Mouse (Mus musculus) adrenal gland, postnatal 14 days (tissue): ENCODE results near the gene St8sia1. TPM values are rescaled to one million over a fixed set of nuclear protein-coding genes. Genes with fewer than 3 reads are reported as not detected.
A peak's percentile ranks its signal among the peaks of the same experiment; 100 is the strongest.

Experiments used
- DNase-seq: peaks from one replicate; pipeline ENCODE4 v3.0.0; 2021; ENCODE audit warnings: mixed read lengths
- total RNA-seq: library from RNA; stranded (reverse); gene quantifications from 2 replicates; pipeline ENCODE4 v1.2.3, GENCODE M21; 2021

The St8sia1 gene
- total RNA-seq, 1 experiment from 2014 or later = 1.9 TPM

- no peak for DNase-seq
Measured at GRCm38 (mm10) chr6:142908911-142909770, 55.1 kb downstream of the St8sia1 start.

- no peak for DNase-seq
Measured at GRCm38 (mm10) chr6:142908412-142908811, 55.8 kb downstream of the St8sia1 start.

- no peak for DNase-seq
Measured at GRCm38 (mm10) chr6:142895371-142895770, 68.9 kb downstream of the St8sia1 start.

GRCm38 (mm10) chr6:142893716-142894115, 70.5 kb downstream of the St8sia1 start:
- no peak for DNase-seq

GRCm38 (mm10) chr6:142890321-142890720, 73.9 kb downstream of the St8sia1 start:
- DNase-seq = no peak

GRCm38 (mm10) chr6:142888970-142889740, 75.1 kb downstream of the St8sia1 start:
- DNase-seq = no peak

- no peak for DNase-seq
Measured at GRCm38 (mm10) chr6:142888346-142888745, 75.9 kb downstream of the St8sia1 start.

- no peak for DNase-seq
Measured at GRCm38 (mm10) chr6:142887375-142887774, 76.9 kb downstream of the St8sia1 start.

GRCm38 (mm10) chr6:142885364-142886154, 78.7 kb downstream of the St8sia1 start:
- DNase-seq = no peak

- DNase-seq = peak; percentile 31
Measured at GRCm38 (mm10) chr6:142884128-142884527, 80.1 kb downstream of the St8sia1 start.

GRCm38 (mm10) chr6:142880849-142881470, 83.3 kb downstream of the St8sia1 start:
- no peak for DNase-seq

- DNase-seq = peak; percentile 77
Measured at GRCm38 (mm10) chr6:142878744-142879701, 85.2 kb downstream of the St8sia1 start.

- DNase-seq = no peak
Measured at GRCm38 (mm10) chr6:142877221-142877620, 87.0 kb downstream of the St8sia1 start.

- no peak for DNase-seq
Measured at GRCm38 (mm10) chr6:142876279-142876899, 87.9 kb downstream of the St8sia1 start.

- DNase-seq = no peak
Measured at GRCm38 (mm10) chr6:142873795-142874563, 90.3 kb downstream of the St8sia1 start.

GRCm38 (mm10) chr6:142869715-142870422, 94.4 kb downstream of the St8sia1 start:
- no peak for DNase-seq

- peak; percentile 10 for DNase-seq
Measured at GRCm38 (mm10) chr6:142867471-142868055, 96.7 kb downstream of the St8sia1 start.

- no peak for DNase-seq
Measured at GRCm38 (mm10) chr6:142867023-142867422, 97.2 kb downstream of the St8sia1 start.
